Mouse (Mus musculus) heart, embryonic 10.5 days (tissue): ENCODE data around the gene Pank4. TPM values are rescaled to one million over a fixed set of nuclear protein-coding genes. Genes with fewer than 3 reads are reported as not detected.

Experiments used
- DNase-seq: peaks from one replicate; pipeline ENCODE4 v3.0.0-alpha.2; 2017; ENCODE audit warnings: low spot score
- H3K27ac ChIP-seq: fragments of 300-500 bp; sonication (generic); 2 replicates; pipeline ENCODE4 v1.5.1; 2016; ENCODE audit warnings: mild to moderate bottlenecking
- H3K27me3 ChIP-seq: fragments of 300-500 bp; sonication (generic); 2 replicates; pipeline ENCODE4 v1.6.1; 2016; ENCODE audit warnings: mild to moderate bottlenecking; ENCODE audit not compliant: poor library complexity, insufficient read depth, severe bottlenecking
- H3K36me3 ChIP-seq: fragments of 300-500 bp; sonication (generic); 2 replicates; pipeline ENCODE4 v1.6.1; 2016; ENCODE audit warnings: mild to moderate bottlenecking, moderate library complexity
- H3K4me1 ChIP-seq: fragments of 300-500 bp; sonication (generic); 2 replicates; pipeline ENCODE4 v1.6.1; 2016; ENCODE audit warnings: mild to moderate bottlenecking
- H3K4me3 ChIP-seq: fragments of 300-500 bp; sonication (generic); 2 replicates; pipeline ENCODE4 v1.5.1; 2016; ENCODE audit warnings: mild to moderate bottlenecking, moderate library complexity
- H3K9me3 ChIP-seq: fragments of 300-500 bp; sonication (generic); 2 replicates; pipeline ENCODE4 v1.6.1; 2016; ENCODE audit warnings: mild to moderate bottlenecking, moderate library complexity
- WGBS: fragments of 180-500 bp; shearing (Covaris S2); methylation state at CpG from one replicate; pipeline ENCODE4 v1.1.7; 2016; 5-methylcytosine and 5-hydroxymethylcytosine counted together
- polyA plus RNA-seq: library from polyadenylated mRNA; unstranded; fragments of >200 nt; fragmentation: Nextera tagmentation; extraction: Ambion mirVana; gene quantifications from 2 replicates; pipeline ENCODE4 v1.2.1, GENCODE M21; 2016

Pank4 gene
- polyA plus RNA-seq, 1 experiment from 2014 or later = 49.2 TPM

DNA sequence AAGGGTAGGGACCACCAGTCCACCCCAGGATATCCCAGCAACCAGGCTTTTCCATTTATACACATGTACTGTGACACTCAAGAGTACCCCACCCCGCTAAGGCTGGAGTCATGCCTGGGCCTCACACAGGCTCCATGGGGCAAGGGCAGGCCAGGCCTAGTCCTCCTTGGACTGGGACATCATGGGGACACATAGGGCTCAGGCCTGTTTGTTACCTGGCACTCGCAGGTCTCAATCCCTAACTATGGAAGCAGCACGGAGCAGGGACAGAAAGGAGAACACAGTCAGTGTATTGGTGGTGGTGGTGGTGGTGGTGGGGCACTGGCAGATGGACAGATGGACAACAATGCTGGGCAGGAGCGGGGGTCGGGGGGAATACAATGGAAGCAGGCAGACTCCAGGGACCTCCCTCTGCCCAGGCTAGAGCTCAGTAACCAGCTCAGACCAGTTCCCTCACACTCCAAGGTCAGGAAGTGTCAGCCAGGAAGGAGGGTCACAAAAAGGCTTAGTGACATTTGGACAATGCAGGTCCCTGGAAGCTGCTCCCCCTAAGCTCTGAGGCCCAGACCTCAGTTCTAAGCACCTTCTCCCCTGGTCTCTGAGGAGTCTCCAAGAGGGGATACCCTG lies 21.3 kb downstream of the Pank4 start:
- peaks cover 67% of the 10 kb centered on the region for H3K27me3 ChIP-seq
- WGBS = 80% methylated on average over 5 of the region's 5 CpGs
- peaks cover 55% of the 10 kb centered on the region for H3K4me1 ChIP-seq
- no peak for DNase-seq
- H3K36me3 ChIP-seq = peaks cover 11% of the 10 kb centered on the region
- no peaks in the 10 kb centered on the region for H3K9me3 ChIP-seq
- no peak overlapping the region for H3K27ac ChIP-seq
- no peak overlapping the region for H3K4me3 ChIP-seq

DNA sequence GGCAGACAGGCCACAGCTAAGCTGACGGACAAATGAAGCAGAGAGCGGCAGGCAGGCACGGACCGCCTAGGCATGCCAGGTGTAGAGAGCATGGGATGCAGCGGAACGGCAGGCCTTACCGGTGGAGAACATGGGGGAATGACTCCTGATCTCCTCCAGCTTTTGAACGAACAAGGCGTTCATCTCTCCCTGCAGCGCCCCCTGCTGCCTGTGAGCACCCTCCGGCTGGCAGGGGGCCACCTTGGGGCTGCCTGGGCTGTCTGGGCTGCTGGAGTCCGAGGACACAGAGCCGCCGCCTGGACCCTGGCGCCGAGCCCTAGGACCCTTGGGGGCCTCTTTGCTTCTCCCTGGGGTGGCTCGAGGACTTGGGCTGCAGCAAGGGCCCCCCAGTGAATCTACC lies 22.2 kb downstream of the Pank4 start:
- H3K27ac ChIP-seq = peak overlapping the region; percentile 53
- peak overlapping the region; percentile 35 for H3K4me3 ChIP-seq
- 18% methylated on average over 17 of the region's 17 CpGs for WGBS

DNA sequence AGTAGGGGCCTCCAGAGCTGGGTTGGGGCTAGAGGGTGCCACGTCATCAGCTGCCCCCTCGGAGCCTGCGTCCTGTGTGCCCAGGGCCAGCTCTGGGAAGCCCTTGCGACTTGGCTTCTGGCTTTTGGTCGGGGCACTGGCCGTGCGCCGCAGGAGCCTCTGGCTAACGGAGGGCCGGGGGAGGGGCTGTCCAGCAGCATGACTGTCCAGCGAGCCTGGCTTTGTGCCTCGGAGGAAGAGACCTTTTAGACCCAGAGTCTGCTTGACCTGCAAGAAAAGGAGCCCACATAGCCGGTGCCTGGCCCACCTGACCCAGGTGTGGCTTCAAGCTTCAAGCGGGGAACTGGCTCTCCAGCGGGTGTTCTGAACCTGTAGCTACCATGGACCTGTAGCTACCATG lies 22.8 kb downstream of the Pank4 start:
- H3K4me3 ChIP-seq = no peak overlapping the region
- no peak for DNase-seq
- H3K9me3 ChIP-seq = no peaks in the 10 kb centered on the region
- H3K36me3 ChIP-seq = no peaks in the 10 kb centered on the region
- H3K4me1 ChIP-seq = peaks cover 51% of the 10 kb centered on the region
- 76% methylated on average over 15 of the region's 15 CpGs for WGBS
- H3K27ac ChIP-seq = peak overlapping the region; percentile 53
- peaks cover 80% of the 10 kb centered on the region for H3K27me3 ChIP-seq

More for the DNA sequence above, 22.2 kb downstream of the Pank4 start:
- peaks cover 3% of the 10 kb centered on the region; the same call in 1 of the 2 replicates for H3K36me3 ChIP-seq
- H3K9me3 ChIP-seq = no peaks in the 10 kb centered on the region
- peaks cover 75% of the 10 kb centered on the region for H3K27me3 ChIP-seq
- peaks cover 55% of the 10 kb centered on the region for H3K4me1 ChIP-seq
- DNase-seq = no peak

DNA sequence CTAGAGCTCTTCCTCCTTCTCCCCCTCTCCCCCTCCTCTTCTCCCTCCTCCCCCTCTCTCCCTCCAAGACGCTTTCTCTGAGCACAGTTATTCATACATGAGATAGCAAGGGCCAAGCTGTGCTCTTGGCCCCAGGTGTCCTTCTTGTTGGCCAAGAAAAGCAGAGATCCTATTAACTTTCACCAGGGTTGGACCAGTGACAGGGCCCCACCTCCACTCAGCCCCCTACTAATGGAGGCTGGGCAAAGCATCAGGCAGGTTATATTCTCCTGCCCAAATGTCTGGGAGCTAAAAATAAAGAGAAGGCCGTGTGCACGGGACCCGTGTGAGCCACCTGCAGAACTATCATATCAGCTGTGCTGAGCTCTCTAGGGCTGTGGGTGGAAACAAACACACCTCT lies 31.0 kb downstream of the Pank4 start:
- H3K27me3 ChIP-seq = peaks cover 48% of the 10 kb centered on the region
- 66% methylated on average over 4 of the region's 4 CpGs for WGBS
- H3K4me1 ChIP-seq = peaks cover 22% of the 10 kb centered on the region
- no peaks in the 10 kb centered on the region for H3K9me3 ChIP-seq
- no peaks in the 10 kb centered on the region for H3K36me3 ChIP-seq
- DNase-seq = no peak
- H3K27ac ChIP-seq = no peak overlapping the region
- H3K4me3 ChIP-seq = no peak overlapping the region

DNA sequence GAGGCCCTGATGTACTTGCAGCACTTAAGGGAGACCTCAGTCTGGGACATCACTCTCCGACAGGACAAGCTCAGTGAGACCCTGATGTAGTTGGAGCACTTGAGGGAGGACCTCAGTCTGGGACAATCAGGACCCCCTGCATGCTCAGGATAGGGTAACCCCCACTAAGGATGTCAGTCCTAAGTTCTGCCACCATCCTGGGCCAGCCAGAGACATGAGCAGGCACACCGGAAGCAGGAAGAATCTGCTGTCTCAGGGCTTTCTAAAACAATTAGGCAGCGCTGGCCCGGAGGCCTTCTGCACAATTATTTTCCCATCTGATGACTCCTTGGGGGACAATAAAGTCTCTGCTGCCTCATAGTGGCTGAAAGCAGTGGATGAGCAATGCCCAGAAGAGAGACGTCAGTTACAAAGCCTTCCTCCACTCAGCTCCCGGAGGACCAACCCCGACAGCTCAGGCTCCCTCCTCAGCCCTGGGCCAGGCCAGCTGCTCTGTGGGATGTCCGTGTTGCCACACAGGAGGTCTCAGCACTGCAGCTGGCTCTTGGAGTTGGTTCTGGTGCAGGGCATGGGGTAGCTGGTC lies 32.7 kb downstream of the Pank4 start:
- no peak for DNase-seq
- Histone ChIP-seq H3K36me3 (no peaks in the 10 kb centered on the region), H3K9me3 (no peaks in the 10 kb centered on the region), H3K4me1 (peaks cover 26% of the 10 kb centered on the region), H3K27ac (no peak overlapping the region), H3K27me3 (peaks cover 39% of the 10 kb centered on the region), H3K4me3 (no peak overlapping the region)
- WGBS = 47% methylated on average over 8 of the region's 8 CpGs

DNA sequence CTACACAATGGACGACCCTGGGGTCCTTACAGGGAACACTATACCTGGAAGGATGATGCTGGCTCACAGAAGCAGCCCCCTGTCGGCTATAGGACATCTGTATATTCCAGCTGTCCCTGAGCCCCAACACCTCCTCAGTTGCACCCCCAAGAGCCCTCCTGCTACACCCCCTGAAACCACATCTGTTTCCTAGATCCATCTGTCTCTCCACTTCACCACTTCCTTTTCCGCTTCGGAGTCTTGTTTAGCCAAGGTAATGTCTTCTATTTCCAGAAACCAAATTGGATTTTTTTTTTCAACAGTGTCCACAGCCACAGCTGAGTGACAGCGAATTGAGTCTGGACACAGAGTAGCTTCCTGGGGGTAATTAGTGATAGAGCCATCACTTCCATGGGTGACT lies 35.5 kb downstream of the Pank4 start:
- DNase-seq = no peak
- Histone ChIP-seq H3K27me3 (peaks cover 29% of the 10 kb centered on the region), H3K4me3 (no peak overlapping the region), H3K9me3 (no peaks in the 10 kb centered on the region), H3K27ac (no peak overlapping the region), H3K36me3 (no peaks in the 10 kb centered on the region), H3K4me1 (peaks cover 23% of the 10 kb centered on the region; the same call in 1 of the 2 replicates)
- WGBS = 79% methylated on average over 5 of the region's 5 CpGs

DNA sequence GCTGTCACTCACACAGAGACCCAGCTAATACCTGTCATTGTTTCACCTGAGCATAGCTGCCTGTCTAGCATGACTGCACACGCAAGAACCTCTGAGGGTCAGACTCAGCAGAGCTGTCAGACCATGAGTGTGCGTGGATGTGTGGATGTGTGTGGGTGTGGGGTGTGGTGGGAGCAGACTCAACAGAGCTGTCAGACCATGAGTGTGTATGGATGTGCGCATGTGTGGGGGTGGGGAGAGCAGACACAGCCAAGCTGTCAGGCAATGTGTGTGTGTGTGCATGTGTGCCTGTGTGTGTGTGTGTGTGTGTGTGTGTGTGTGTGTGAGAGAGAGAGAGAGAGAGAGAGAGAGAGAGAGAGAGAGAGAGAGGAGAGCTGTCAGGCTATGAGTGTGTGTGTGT lies 41.4 kb downstream of the Pank4 start:
- peaks cover 37% of the 10 kb centered on the region for H3K27me3 ChIP-seq
- H3K27ac ChIP-seq = no peak overlapping the region
- H3K4me3 ChIP-seq = no peak overlapping the region
- no peaks in the 10 kb centered on the region for H3K9me3 ChIP-seq
- DNase-seq = no peak
- H3K4me1 ChIP-seq = peaks cover 1% of the 10 kb centered on the region; the same call in 1 of the 2 replicates
- WGBS = 93% methylated on average over 3 of the region's 3 CpGs
- no peaks in the 10 kb centered on the region for H3K36me3 ChIP-seq

DNA sequence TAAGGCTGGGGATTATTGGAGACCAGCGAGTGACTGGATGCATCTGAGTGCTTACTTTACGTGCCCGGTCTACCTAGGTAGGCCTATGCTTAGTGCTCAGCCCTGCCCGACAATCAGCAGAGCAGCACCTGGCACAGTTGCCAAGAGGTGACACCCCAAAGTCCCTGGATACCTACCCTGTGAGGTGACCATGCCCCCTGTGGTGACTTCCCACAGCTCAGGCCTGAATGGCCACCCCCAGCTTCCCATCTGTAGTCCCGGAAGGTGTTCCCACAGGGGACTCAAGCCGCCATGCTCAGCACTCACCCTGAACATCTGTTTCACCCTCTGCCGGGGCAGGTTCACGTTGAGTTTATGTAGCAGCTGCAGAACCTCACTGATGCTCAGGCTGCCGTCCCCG lies 42.4 kb downstream of the Pank4 start:
- WGBS = 61% methylated on average over 10 of the region's 10 CpGs
- Histone ChIP-seq H3K4me3 (no peak overlapping the region), H3K27me3 (peaks cover 41% of the 10 kb centered on the region), H3K4me1 (no peaks in the 10 kb centered on the region; the same call in 1 of the 2 replicates), H3K9me3 (no peaks in the 10 kb centered on the region), H3K27ac (no peak overlapping the region), H3K36me3 (no peaks in the 10 kb centered on the region)
- no peak for DNase-seq

DNA sequence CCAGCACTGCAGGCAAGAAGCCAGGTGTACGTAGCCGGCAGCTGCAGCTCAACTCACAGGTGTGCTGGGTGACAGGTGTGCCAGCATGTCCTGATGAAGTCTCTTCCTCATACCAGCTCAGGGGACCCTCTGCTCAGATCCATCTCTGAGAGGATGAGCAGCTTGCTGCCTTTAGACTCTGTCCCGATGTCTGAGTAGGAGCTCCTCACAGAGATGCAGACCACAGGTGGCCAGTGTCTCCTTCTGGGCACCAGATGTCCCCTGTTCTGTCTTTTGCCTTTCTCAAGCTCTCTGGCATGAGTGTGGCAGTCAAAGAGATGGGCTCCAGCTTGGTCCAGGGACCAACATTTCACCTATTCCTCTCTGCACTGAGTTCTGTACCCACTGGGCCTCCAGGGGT lies 43.7 kb downstream of the Pank4 start:
- 81% methylated on average over 3 of the region's 3 CpGs for WGBS
- no peak overlapping the region for H3K4me3 ChIP-seq
- no peak overlapping the region for H3K27ac ChIP-seq
- no peak for DNase-seq
- H3K4me1 ChIP-seq = no peaks in the 10 kb centered on the region; the same call in 1 of the 2 replicates
- H3K27me3 ChIP-seq = peaks cover 46% of the 10 kb centered on the region
- H3K9me3 ChIP-seq = no peaks in the 10 kb centered on the region
- H3K36me3 ChIP-seq = no peaks in the 10 kb centered on the region

DNA sequence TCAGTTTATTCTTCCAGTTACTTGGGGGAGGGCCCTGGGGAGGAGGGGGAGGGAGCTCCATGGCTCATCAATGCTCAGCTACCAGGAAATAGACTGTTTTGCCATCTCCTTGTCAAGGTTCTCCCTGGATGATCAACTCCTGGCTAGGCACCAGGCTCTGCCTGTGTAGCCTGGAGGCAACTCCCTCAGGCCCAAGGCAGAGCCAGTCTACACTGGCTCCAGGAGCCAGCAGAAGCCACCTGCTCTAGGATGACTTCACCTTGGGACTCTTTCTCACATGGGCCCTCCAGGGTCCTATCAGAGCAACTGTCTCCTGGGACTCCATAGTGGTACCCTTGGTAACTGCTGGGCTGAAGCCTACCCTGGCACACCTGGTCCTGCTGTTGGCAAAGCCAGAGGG lies 44.2 kb downstream of the Pank4 start:
- H3K36me3 ChIP-seq = no peaks in the 10 kb centered on the region
- H3K27ac ChIP-seq = no peak overlapping the region
- H3K4me1 ChIP-seq = no peaks in the 10 kb centered on the region; the same call in 1 of the 2 replicates
- no peaks in the 10 kb centered on the region for H3K9me3 ChIP-seq
- DNase-seq = no peak
- H3K4me3 ChIP-seq = no peak overlapping the region
- peaks cover 46% of the 10 kb centered on the region for H3K27me3 ChIP-seq

DNA sequence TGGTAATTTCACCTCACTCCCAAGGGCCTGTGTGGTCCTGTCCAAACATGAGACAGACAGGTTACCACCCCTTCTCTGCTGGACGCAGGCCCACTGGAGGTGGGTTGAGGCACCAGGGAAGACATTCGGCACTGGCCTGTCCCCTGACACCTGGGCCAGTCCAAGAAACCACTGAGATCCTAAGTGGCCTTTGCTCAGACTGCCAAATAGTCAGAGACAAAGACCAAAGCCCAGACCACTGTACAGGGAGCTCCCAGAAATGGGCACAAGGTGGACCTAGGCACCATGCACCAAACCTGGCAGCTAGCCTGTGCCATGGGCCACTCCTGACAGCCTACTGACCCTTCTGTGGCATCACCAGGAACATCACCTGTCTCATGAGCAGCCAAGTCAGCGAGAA lies 45.3 kb downstream of the Pank4 start:
- Histone ChIP-seq H3K9me3 (no peaks in the 10 kb centered on the region), H3K4me1 (no peaks in the 10 kb centered on the region; the same call in 1 of the 2 replicates), H3K27ac (no peak overlapping the region), H3K4me3 (no peak overlapping the region), H3K36me3 (no peaks in the 10 kb centered on the region), H3K27me3 (peaks cover 56% of the 10 kb centered on the region)
- 62% methylated on average over 3 of the region's 3 CpGs for WGBS
- DNase-seq = no peak

DNA sequence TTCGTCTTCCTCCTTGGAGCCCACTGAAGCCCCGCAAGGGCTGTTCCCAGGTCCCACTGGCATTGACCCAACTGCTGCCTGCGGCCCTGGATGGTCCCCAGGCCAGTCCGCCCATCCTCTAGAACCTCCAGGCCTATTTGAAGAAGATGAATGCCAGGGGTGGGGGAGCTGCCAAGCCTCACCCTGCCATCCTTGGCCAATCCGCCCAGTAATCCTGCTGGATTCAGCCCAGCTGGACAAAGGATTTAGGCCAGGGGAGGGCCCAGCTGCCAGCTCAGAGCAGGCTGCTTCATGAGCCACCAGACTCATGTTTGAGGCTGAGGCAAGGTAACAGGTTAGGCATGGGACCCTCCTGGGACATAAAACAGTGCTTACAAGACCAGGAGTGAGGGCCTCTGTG lies 46.9 kb downstream of the Pank4 start:
- WGBS = 84% methylated on average over 5 of the region's 5 CpGs
- Histone ChIP-seq H3K4me1 (peaks cover 9% of the 10 kb centered on the region), H3K27ac (no peak overlapping the region), H3K36me3 (no peaks in the 10 kb centered on the region), H3K4me3 (no peak overlapping the region), H3K9me3 (no peaks in the 10 kb centered on the region), H3K27me3 (peaks cover 68% of the 10 kb centered on the region)
- no peak for DNase-seq

DNA sequence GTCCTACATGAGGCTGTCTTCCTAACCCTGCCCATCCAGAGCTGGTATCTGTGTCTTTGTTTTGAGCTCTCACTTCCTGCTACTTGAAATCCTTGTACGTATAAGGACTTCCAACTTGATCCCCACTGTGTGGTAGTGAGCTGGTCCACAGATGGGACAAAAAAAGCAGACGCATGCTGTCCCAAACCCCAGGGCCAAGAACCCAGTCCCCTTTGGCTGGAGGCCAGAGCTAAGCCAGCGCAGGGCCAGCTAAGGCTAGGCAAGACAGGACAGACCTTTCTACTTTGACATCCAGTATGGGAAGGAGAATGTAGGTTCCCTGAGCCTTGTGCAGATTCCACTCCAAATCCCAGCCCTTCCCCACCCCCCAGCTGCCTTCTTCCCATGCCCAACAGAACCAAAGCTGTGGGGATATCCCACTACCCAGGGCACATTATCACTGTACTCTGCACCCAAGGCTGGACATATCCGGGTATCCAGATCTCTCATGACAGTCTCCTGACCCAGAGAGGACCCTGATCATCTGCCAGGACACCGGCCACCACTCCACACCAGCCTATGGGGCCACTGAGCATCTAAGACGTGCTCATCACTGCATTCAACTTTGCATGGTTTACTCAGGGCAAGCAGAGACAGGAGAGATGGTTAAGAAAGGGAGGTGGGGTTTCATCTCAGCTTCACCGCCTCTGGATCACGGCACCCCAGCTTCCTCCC lies 47.5 kb downstream of the Pank4 start:
- Histone ChIP-seq H3K4me1 (peaks cover 14% of the 10 kb centered on the region), H3K36me3 (no peaks in the 10 kb centered on the region), H3K27me3 (peaks cover 70% of the 10 kb centered on the region), H3K9me3 (no peaks in the 10 kb centered on the region), H3K4me3 (no peak overlapping the region), H3K27ac (no peak overlapping the region)
- DNase-seq = no peak
- 72% methylated on average over 8 of the region's 8 CpGs for WGBS
